Mouse (Mus musculus) bone marrow, adult 2 months (tissue): ENCODE measurements at regions not wholly inside any gene's neighbourhood (a gene's known extent, or its start where the extent isn't known, plus 50 kb on each side); places are given as distances from the start of the nearest gene placed in this dataset.

Experiments
- H3K27ac ChIP-seq: fragments of 200-500 bp; 2 replicates; pipeline ENCODE4 v1.5.1; 2012; ENCODE audit warnings: low read depth, mild to moderate bottlenecking, control low read depth, inconsistent platforms, low read length; ENCODE audit not compliant: control insufficient read depth, poor library complexity, insufficient read depth
- H3K4me1 ChIP-seq: fragments of 200-500 bp; 2 replicates; pipeline ENCODE4 v1.6.1; 2011; ENCODE audit warnings: low read length; ENCODE audit not compliant: control insufficient read depth, insufficient read depth
- H3K4me3 ChIP-seq: fragments of 200-500 bp; replicated peaks from 2 replicates; pipeline ENCODE3; 2011; ENCODE audit warnings: mild to moderate bottlenecking, low read depth, low read length, control low read depth; ENCODE audit not compliant: control insufficient read depth
- CTCF ChIP-seq: fragments of 200-500 bp; IDR thresholded peaks from 2 replicates; pipeline ENCODE4 v1.5.1; 2011; ENCODE audit warnings: low read length, control low read depth; ENCODE audit not compliant: control insufficient read depth, insufficient read depth
- POLR2A ChIP-seq: fragments of 200-500 bp; IDR thresholded peaks from 2 replicates; pipeline ENCODE4 v1.6.1; 2011; ENCODE audit warnings: low read depth, mild to moderate bottlenecking, control low read depth, low read length, borderline replicate concordance; ENCODE audit not compliant: control insufficient read depth
- WGBS: fragments of 180-500 bp; shearing (Covaris S2); methylation state at CpG from one replicate; pipeline ENCODE4 v1.1.7; 2018; 5-methylcytosine and 5-hydroxymethylcytosine counted together

- TF ChIP-seq CTCF (no peak), POLR2A (no peak)
- WGBS = 76% methylated on average over 13 of the region's 13 CpGs
- Histone ChIP-seq H3K4me1 (no peaks in the 10 kb centered on the region), H3K27ac (no peak overlapping the region), H3K4me3 (no peak overlapping the region)
These were observed 250.7 kb downstream of the Pdcd6ip start for GRCm38 (mm10) chr9:113457169-113457850.

GRCm38 (mm10) chr9:113455577-113455976 is 252.5 kb downstream of the Pdcd6ip start:
- no peaks in the 10 kb centered on the region for H3K4me1 ChIP-seq
- TF ChIP-seq POLR2A = no peak
- no peak overlapping the region for H3K4me3 ChIP-seq
- H3K27ac ChIP-seq = no peak overlapping the region
- WGBS = 76% methylated on average over 5 of the region's 5 CpGs

GRCm38 (mm10) chr9:113453231-113453630 is 254.8 kb downstream of the Pdcd6ip start:
- WGBS = 52% methylated on average over 3 of the region's 3 CpGs
- TF ChIP-seq POLR2A (no peak), CTCF (no peak)
- Histone ChIP-seq H3K4me1 (no peaks in the 10 kb centered on the region), H3K27ac (no peak overlapping the region), H3K4me3 (no peak overlapping the region)

- H3K4me1 ChIP-seq = no peaks in the 10 kb centered on the region
- H3K4me3 ChIP-seq = no peak overlapping the region
- H3K27ac ChIP-seq = no peak overlapping the region
- 5% methylated on average over 21 of the region's 21 CpGs for WGBS
- TF ChIP-seq POLR2A (no peak), CTCF (peak; percentile 60)
These were observed 266.2 kb downstream of the Pdcd6ip start for GRCm38 (mm10) chr9:113441770-113442411.

- 71% methylated on average over 7 of the region's 7 CpGs for WGBS
- Histone ChIP-seq H3K27ac (no peak overlapping the region), H3K4me3 (no peak overlapping the region), H3K4me1 (no peaks in the 10 kb centered on the region)
- TF ChIP-seq POLR2A = no peak
- no peak for TF ChIP-seq CTCF
These were observed 269.7 kb downstream of the Pdcd6ip start for GRCm38 (mm10) chr9:113438394-113438793.

GRCm38 (mm10) chr9:113435921-113436320 is 272.1 kb downstream of the Pdcd6ip start:
- no peak overlapping the region for H3K27ac ChIP-seq
- H3K4me1 ChIP-seq = no peaks in the 10 kb centered on the region
- no peak for TF ChIP-seq CTCF
- TF ChIP-seq POLR2A = no peak
- H3K4me3 ChIP-seq = no peak overlapping the region

GRCm38 (mm10) chr9:113433424-113433823 is 274.6 kb downstream of the Pdcd6ip start:
- Histone ChIP-seq H3K27ac (no peak overlapping the region), H3K4me1 (no peaks in the 10 kb centered on the region), H3K4me3 (no peak overlapping the region)
- TF ChIP-seq POLR2A = no peak
- TF ChIP-seq CTCF = no peak
- WGBS = 69% methylated on average over 4 of the region's 4 CpGs

GRCm38 (mm10) chr9:113432601-113433179 is 275.4 kb downstream of the Pdcd6ip start:
- WGBS = 77% methylated on average over 9 of the region's 9 CpGs

More at GRCm38 (mm10) chr9:113432601-113433179, 275.4 kb downstream of the Pdcd6ip start:
- no peak overlapping the region for H3K27ac ChIP-seq
- H3K4me1 ChIP-seq = no peaks in the 10 kb centered on the region
- TF ChIP-seq CTCF (no peak), POLR2A (no peak)
- H3K4me3 ChIP-seq = no peak overlapping the region
